Mouse (Mus musculus): ENCODE results near the gene Tdpoz2. TPM values are rescaled to one million over a fixed set of nuclear protein-coding genes. Genes with fewer than 3 reads are reported as not detected.
"Not testable (repeated sequence)": the region's sequence is repeated elsewhere in the genome, so short reads cannot be mapped to it uniquely, and the experiment has no call there.

Tdpoz2 gene
- not detected in 2 replicates for polyA plus RNA-seq (2014; fragmentation: Nextera tagmentation; extraction: Ambion mirVana)

- H3K9me3 ChIP-seq (ENCODE audit: control insufficient read depth, low read length): no peaks in the 10 kb centered on the region
- H3K9ac ChIP-seq (ENCODE audit: low read length): no peak within 1 kb of the TSS
- no peaks in the 10 kb centered on the region for H3K36me3 ChIP-seq (ENCODE audit: control insufficient read depth, insufficient read depth, low read length)
- ATAC-seq (replicated peaks; ENCODE audit: low FRiP score, low TSS enrichment, low read depth) (no peak), DNase-seq (ENCODE audit: low spot score) (no peak)
- no peak within 1 kb of the TSS for H3K27ac ChIP-seq (ENCODE audit: low read depth)
- no peaks in the 10 kb centered on the region for H3K4me1 ChIP-seq (replicated peaks; ENCODE audit: control insufficient read depth, insufficient read depth, low read length)
- no peaks in the 10 kb centered on the region for H3K27me3 ChIP-seq (replicated peaks; ENCODE audit: control insufficient read depth, insufficient read depth, low read length)
- no peak within 1 kb of the TSS for H3K4me2 ChIP-seq (ENCODE audit: low read length)
- no peak within 1 kb of the TSS for H3K4me3 ChIP-seq (ENCODE audit: low read depth, low read length)
- WGBS: 83% methylated on average over 3 of the region's 3 CpGs
Observed at GRCm38 (mm10) chr3:93652586-93652985, at the start of gene Tdpoz2. TSS of gene Tdpoz2 (minus strand) at chr3:93652686.

- H3K36me3 ChIP-seq (ENCODE audit: control insufficient read depth, insufficient read depth, low read length); H3K4me2 ChIP-seq (ENCODE audit: low read length); H3K9me3 ChIP-seq (ENCODE audit: control insufficient read depth, low read length); H3K4me1 ChIP-seq (replicated peaks; ENCODE audit: control insufficient read depth, insufficient read depth, low read length); H3K9ac ChIP-seq (ENCODE audit: low read length); DNase-seq (ENCODE audit: low spot score); ATAC-seq (replicated peaks; ENCODE audit: low FRiP score, low TSS enrichment, low read depth); H3K4me3 ChIP-seq (ENCODE audit: low read depth, low read length); H3K27me3 ChIP-seq (replicated peaks; ENCODE audit: control insufficient read depth, insufficient read depth, low read length); H3K27ac ChIP-seq (ENCODE audit: low read depth): not testable (repeated sequence)
- 100% methylated on average over 1 of the region's 2 CpGs for WGBS
Observed at GRCm38 (mm10) chr3:93692970-93693369, 40.5 kb upstream of the Tdpoz2 start, which contains the start of gene Gm37596. TSS of gene Gm37596 (minus strand) at chr3:93693070.

GRCm38 (mm10) chr3:93676210-93676609, 23.7 kb upstream of the Tdpoz2 start, which contains the start of gene Tdpoz1:
TSS of gene Tdpoz1 (minus strand) at chr3:93676310.
- H3K9me3 ChIP-seq (ENCODE audit: control insufficient read depth, low read length); H3K4me2 ChIP-seq (ENCODE audit: low read length); DNase-seq (ENCODE audit: low spot score); ATAC-seq (replicated peaks; ENCODE audit: low FRiP score, low TSS enrichment, low read depth); H3K9ac ChIP-seq (ENCODE audit: low read length); H3K27ac ChIP-seq (ENCODE audit: low read depth); H3K36me3 ChIP-seq (ENCODE audit: control insufficient read depth, insufficient read depth, low read length); H3K27me3 ChIP-seq (replicated peaks; ENCODE audit: control insufficient read depth, insufficient read depth, low read length); H3K4me3 ChIP-seq (ENCODE audit: low read depth, low read length); H3K4me1 ChIP-seq (replicated peaks; ENCODE audit: control insufficient read depth, insufficient read depth, low read length): not testable (repeated sequence)
- WGBS: 82% methylated on average over 2 of the region's 4 CpGs

GRCm38 (mm10) chr3:93670805-93671503, 18.5 kb upstream of the Tdpoz2 start:
- peak; percentile 87 for ATAC-seq (replicated peaks; ENCODE audit: low FRiP score, low TSS enrichment, low read depth)
- DNase-seq (ENCODE audit: low spot score): not testable (repeated sequence)

GRCm38 (mm10) chr3:93654260-93654659, 1.8 kb upstream of the Tdpoz2 start:
- ATAC-seq (replicated peaks; ENCODE audit: low FRiP score, low TSS enrichment, low read depth) (no peak), DNase-seq (ENCODE audit: low spot score) (no peak)
- H3K36me3 ChIP-seq (ENCODE audit: control insufficient read depth, insufficient read depth, low read length): no peaks in the 10 kb centered on the region

More at GRCm38 (mm10) chr3:93670805-93671503, 18.5 kb upstream of the Tdpoz2 start:
- not testable (repeated sequence) for H3K36me3 ChIP-seq (ENCODE audit: control insufficient read depth, insufficient read depth, low read length); H3K27ac ChIP-seq (ENCODE audit: low read depth); H3K4me1 ChIP-seq (replicated peaks; ENCODE audit: control insufficient read depth, insufficient read depth, low read length); H3K4me3 ChIP-seq (ENCODE audit: low read depth, low read length); H3K4me2 ChIP-seq (ENCODE audit: low read length); H3K9me3 ChIP-seq (ENCODE audit: control insufficient read depth, low read length); H3K9ac ChIP-seq (ENCODE audit: low read length); H3K27me3 ChIP-seq (replicated peaks; ENCODE audit: control insufficient read depth, insufficient read depth, low read length)
- WGBS: 71% methylated on average over 5 of the region's 6 CpGs

GRCm38 (mm10) chr3:93630917-93631714, 21.4 kb downstream of the Tdpoz2 start:
- H3K4me2 ChIP-seq (ENCODE audit: low read length); H3K27ac ChIP-seq (ENCODE audit: low read depth); H3K4me1 ChIP-seq (replicated peaks; ENCODE audit: control insufficient read depth, insufficient read depth, low read length); H3K4me3 ChIP-seq (ENCODE audit: low read depth, low read length); DNase-seq (ENCODE audit: low spot score); H3K27me3 ChIP-seq (replicated peaks; ENCODE audit: control insufficient read depth, insufficient read depth, low read length); H3K36me3 ChIP-seq (ENCODE audit: control insufficient read depth, insufficient read depth, low read length); H3K9ac ChIP-seq (ENCODE audit: low read length); ATAC-seq (replicated peaks; ENCODE audit: low FRiP score, low TSS enrichment, low read depth); H3K9me3 ChIP-seq (ENCODE audit: control insufficient read depth, low read length): not testable (repeated sequence)
- WGBS: 86% methylated on average over 4 of the region's 4 CpGs

More at GRCm38 (mm10) chr3:93654260-93654659, 1.8 kb upstream of the Tdpoz2 start:
- Histone ChIP-seq H3K4me2 (ENCODE audit: low read length) (no peak overlapping the region), H3K9ac (ENCODE audit: low read length) (no peak overlapping the region), H3K9me3 (ENCODE audit: control insufficient read depth, low read length) (no peaks in the 10 kb centered on the region), H3K27ac (ENCODE audit: low read depth) (no peak overlapping the region), H3K4me3 (ENCODE audit: low read depth, low read length) (no peak overlapping the region), H3K27me3 (replicated peaks; ENCODE audit: control insufficient read depth, insufficient read depth, low read length) (no peaks in the 10 kb centered on the region), H3K4me1 (replicated peaks; ENCODE audit: control insufficient read depth, insufficient read depth, low read length) (no peaks in the 10 kb centered on the region)
- WGBS: 77% methylated on average over 1 of the region's 1 CpGs

GRCm38 (mm10) chr3:93608970-93609369, 43.5 kb downstream of the Tdpoz2 start:
- not testable (repeated sequence) for H3K9me3 ChIP-seq (ENCODE audit: control insufficient read depth, low read length); H3K9ac ChIP-seq (ENCODE audit: low read length); H3K27ac ChIP-seq (ENCODE audit: low read depth); H3K36me3 ChIP-seq (ENCODE audit: control insufficient read depth, insufficient read depth, low read length); H3K4me2 ChIP-seq (ENCODE audit: low read length); H3K4me1 ChIP-seq (replicated peaks; ENCODE audit: control insufficient read depth, insufficient read depth, low read length); DNase-seq (ENCODE audit: low spot score); H3K4me3 ChIP-seq (ENCODE audit: low read depth, low read length); H3K27me3 ChIP-seq (replicated peaks; ENCODE audit: control insufficient read depth, insufficient read depth, low read length)
- ATAC-seq (replicated peaks; ENCODE audit: low FRiP score, low TSS enrichment, low read depth): 0 out of 2 replicates have a peak, but pooled peaks have one; percentile 47

- Histone ChIP-seq H3K4me1 (replicated peaks; ENCODE audit: control insufficient read depth, insufficient read depth, low read length) (peaks cover 8% of the 10 kb centered on the region), H3K9me3 (ENCODE audit: control insufficient read depth, low read length) (no peaks in the 10 kb centered on the region), H3K27me3 (replicated peaks; ENCODE audit: control insufficient read depth, insufficient read depth, low read length) (no peaks in the 10 kb centered on the region), H3K9ac (ENCODE audit: low read length) (no peak overlapping the region), H3K27ac (ENCODE audit: low read depth) (no peak overlapping the region), H3K4me3 (ENCODE audit: low read depth, low read length) (no peak overlapping the region), H3K36me3 (ENCODE audit: control insufficient read depth, insufficient read depth, low read length) (no peaks in the 10 kb centered on the region), H3K4me2 (ENCODE audit: low read length) (no peak overlapping the region)
- DNase-seq (ENCODE audit: low spot score): no peak
- WGBS: 82% methylated on average over 1 of the region's 1 CpGs
- ATAC-seq (replicated peaks; ENCODE audit: low FRiP score, low TSS enrichment, low read depth): no peak
Observed at GRCm38 (mm10) chr3:93601903-93602302, 50.6 kb downstream of the Tdpoz2 start.

Data from intestine, embryonic 14.5 days (tissue).